Mouse (Mus musculus) CH12.LX (cell line): Measurements from ENCODE around the gene Vps37c.

Experiments used
- BHLHE40 ChIP-seq: IDR thresholded peaks from 2 replicates; pipeline ENCODE4 v1.6.1; 2011; ENCODE audit warnings: mild to moderate bottlenecking, low read depth, low read length, improper control_type of control experiment
- CTCF ChIP-seq, 2 experiments: IDR thresholded peaks in 1 of 2; conservative IDR thresholded peaks in 1 of 2; 2 replicates each; pipeline ENCODE4 v1.5.1; 2011 to 2012; ENCODE audit warnings: low read depth in 2 of 2, low read length in 2 of 2, improper control_type of control experiment in 1 of 2, inconsistent platforms in 1 of 2, mild to moderate bottlenecking in 1 of 2, moderate library complexity in 1 of 2
- EP300 ChIP-seq: IDR thresholded peaks from 2 replicates; pipeline ENCODE4 v1.6.1; 2011; ENCODE audit warnings: low read length, improper control_type of control experiment
- GABPA ChIP-seq: IDR thresholded peaks from 2 replicates; pipeline ENCODE4 v1.6.1; 2012; ENCODE audit warnings: low read depth, low read length, improper control_type of control experiment, inconsistent platforms; ENCODE audit not compliant: insufficient replicate concordance
- HCFC1 ChIP-seq: IDR thresholded peaks from 2 replicates; pipeline ENCODE4 v1.6.1; 2012; ENCODE audit warnings: low read depth, mild to moderate bottlenecking, inconsistent platforms, low read length, improper control_type of control experiment
- NELFE ChIP-seq: IDR thresholded peaks from 2 replicates; pipeline ENCODE4 v1.6.1; 2011; ENCODE audit warnings: low read depth, low read length, improper control_type of control experiment
- POLR2A ChIP-seq: IDR thresholded peaks from 2 replicates; pipeline ENCODE4 v1.6.1; 2011; ENCODE audit warnings: low read depth, mild to moderate bottlenecking, improper control_type of control experiment, low read length
- SMC3 ChIP-seq: IDR thresholded peaks from 2 replicates; pipeline ENCODE4 v1.6.1; 2011; ENCODE audit warnings: low read depth, low read length, improper control_type of control experiment
- TBP ChIP-seq: conservative IDR thresholded peaks from 2 replicates; pipeline ENCODE4 v1.6.1; 2011; ENCODE audit warnings: low read depth, low read length, improper control_type of control experiment
- ZNF384 ChIP-seq: IDR thresholded peaks from 2 replicates; pipeline ENCODE4 v1.6.1; 2012; ENCODE audit warnings: low read depth, low read length, improper control_type of control experiment, inconsistent platforms

DNA sequence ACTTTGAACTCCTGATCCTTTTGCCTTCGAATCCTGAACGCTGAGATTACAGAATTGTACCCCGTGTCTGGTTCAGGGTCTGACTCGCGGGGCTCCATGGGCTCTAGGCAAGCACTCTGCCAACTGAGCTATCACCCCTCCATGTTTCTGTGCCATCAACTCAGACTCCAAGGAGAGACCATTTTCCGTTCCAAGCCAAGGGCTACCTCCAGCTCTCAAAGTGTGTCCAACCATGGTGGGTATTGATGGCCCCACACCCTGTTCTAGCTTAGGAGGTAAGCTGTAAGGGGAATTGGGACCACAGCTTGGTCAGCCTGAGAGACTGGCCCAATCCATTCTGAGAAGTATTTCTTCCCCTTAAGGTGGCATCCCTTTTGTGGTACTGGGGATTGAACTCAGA, 60.8 kb downstream of the Vps37c start:
- no peak for TF ChIP-seq CTCF (conservative IDR thresholded peaks at IDR 0.05 in 1 of 2, IDR thresholded peaks at IDR 0.05 in 1 of 2; ENCODE audit: low read depth in 2 of 2, low read length in 2 of 2)
- no peak for TF ChIP-seq POLR2A
- no peak for TF ChIP-seq BHLHE40
- TF ChIP-seq GABPA, result no peak
- no peak for TF ChIP-seq HCFC1
- TF ChIP-seq SMC3, result no peak
- no peak for TF ChIP-seq ZNF384
- no peak for TF ChIP-seq TBP
- TF ChIP-seq EP300, result no peak
- no peak for TF ChIP-seq NELFE
